In the genomic region with DNA sequence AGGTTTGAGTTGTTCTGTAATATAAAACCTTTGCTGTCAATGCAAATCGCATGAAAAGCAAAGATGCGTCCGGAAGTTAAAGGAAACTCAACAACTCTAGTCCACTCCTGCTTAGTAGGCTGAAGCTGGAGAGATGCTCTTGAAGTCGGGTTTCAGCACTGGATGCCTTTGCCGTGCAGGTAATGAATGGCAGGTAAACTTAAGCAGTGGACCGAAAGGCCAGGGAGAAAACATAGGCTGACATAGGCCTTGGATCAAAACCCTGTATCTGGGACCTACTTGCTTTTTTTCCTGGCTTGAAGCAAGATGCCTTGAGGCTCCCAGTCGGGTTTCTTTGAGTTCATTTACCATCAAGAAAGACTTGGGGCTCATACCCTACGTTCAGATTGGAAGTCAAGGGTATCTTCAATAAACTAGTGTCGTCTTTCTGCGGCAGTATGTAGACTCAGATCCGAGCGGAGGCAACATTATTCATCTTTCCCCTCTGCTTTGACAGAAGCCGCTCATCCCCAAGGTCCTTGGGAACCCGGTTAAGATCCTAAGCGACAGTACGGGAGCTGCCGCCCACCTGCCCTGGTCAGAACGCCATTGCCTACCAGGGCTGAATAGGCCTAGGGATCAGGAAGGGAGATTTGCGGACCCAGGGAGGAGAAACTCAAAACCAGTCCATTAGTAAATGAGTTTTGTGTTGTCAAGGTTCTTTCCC, we compare ENCODE assay signal across 18 mouse cellular contexts. TPM values are rescaled to one million over a fixed set of nuclear protein-coding genes. Genes with fewer than 3 reads are reported as not detected.
A peak's percentile ranks its signal among the peaks of the same experiment; 100 is the strongest.
DNase-seq lines count a peak whose midpoint lies in the region; ATAC-seq lines count a peak whose summit lies in the region.
"Had no signal": no experiment of that assay in that cellular context is flagged by ENCODE, and none has a peak within 500 bp of the region (broad histone marks: within the 10 kb centered on the region; RNA-seq: fewer than 3 reads in every experiment).

No protein-coding gene starts in this region.

- H3K9me3 ChIP-seq in hindbrain, embryonic 11.5 days (ENCODE audit: control insufficient read depth, low read length): no peaks in the 10 kb centered on the region
- H3K9me3 ChIP-seq in hindbrain, embryonic 14.5 days (ENCODE audit: control insufficient read depth, low read length): no peaks in the 10 kb centered on the region
- no peaks in the 10 kb centered on the region for H3K9me3 ChIP-seq in embryonic facial prominence, embryonic 15.5 days (replicated peaks)
- no peaks in the 10 kb centered on the region for H3K9me3 ChIP-seq in neural tube, embryonic 13.5 days
- H3K9me3 ChIP-seq: heart, embryonic 13.5 days; hindbrain, embryonic 15.5 days had no signal

- H3K36me3 ChIP-seq in hindbrain, embryonic 11.5 days (ENCODE audit: control insufficient read depth, insufficient read depth, low read length): no peaks in the 10 kb centered on the region
- H3K36me3 ChIP-seq in hindbrain, embryonic 14.5 days (replicated peaks; ENCODE audit: control insufficient read depth, insufficient read depth): no peaks in the 10 kb centered on the region
- H3K36me3 ChIP-seq in embryonic facial prominence, embryonic 15.5 days: no peaks in the 10 kb centered on the region
- no peaks in the 10 kb centered on the region for H3K36me3 ChIP-seq in neural tube, embryonic 13.5 days
- H3K36me3 ChIP-seq: heart, embryonic 13.5 days; hindbrain, embryonic 15.5 days had no signal

- no peak overlapping the region for H3K4me2 ChIP-seq in hindbrain, embryonic 11.5 days (replicated peaks; ENCODE audit: low read depth, low read length)
- H3K4me2 ChIP-seq in hindbrain, embryonic 14.5 days (replicated peaks): no peak overlapping the region
- peak overlapping the region; percentile 32; the same call in 1 of the 2 replicates for H3K4me2 ChIP-seq in embryonic facial prominence, embryonic 15.5 days (replicated peaks)
- H3K4me2 ChIP-seq in neural tube, embryonic 13.5 days: peak overlapping the region; percentile 21; the same call in 1 of the 2 replicates
- H3K4me2 ChIP-seq: heart, embryonic 13.5 days; hindbrain, embryonic 15.5 days had no signal

- DNase-seq in hindbrain, embryonic 11.5 days (ENCODE audit: low spot score): peak; percentile 61
- no peak for DNase-seq in hindbrain, embryonic 14.5 days (ENCODE audit: low spot score)
- DNase-seq in embryo, embryonic 10.5 days (ENCODE audit: low spot score): peak; percentile 54
- DNase-seq in frontal cortex, postnatal 10 days (ENCODE audit: low spot score in 2 of 2): no peak
- DNase-seq: adrenal gland, postnatal 25 days; gastrocnemius, postnatal 36 days; spleen, adult 18-20 months; thymus, postnatal 4 days had no signal

- no peak overlapping the region for H3K9ac ChIP-seq in hindbrain, embryonic 11.5 days (ENCODE audit: low read depth, low read length)
- H3K9ac ChIP-seq in hindbrain, embryonic 14.5 days: no peak overlapping the region
- no peak overlapping the region for H3K9ac ChIP-seq in embryonic facial prominence, embryonic 15.5 days
- no peak overlapping the region for H3K9ac ChIP-seq in neural tube, embryonic 13.5 days
- H3K9ac ChIP-seq: heart, embryonic 13.5 days; hindbrain, embryonic 15.5 days had no signal

- 4% methylated on average over 19 of the region's 19 CpGs for WGBS in hindbrain, embryonic 11.5 days
- WGBS in hindbrain, embryonic 14.5 days: 3% methylated on average over 19 of the region's 19 CpGs
- 25% methylated on average over 19 of the region's 19 CpGs for WGBS in embryonic facial prominence, embryonic 15.5 days
- 3% methylated on average over 19 of the region's 19 CpGs for WGBS in neural tube, embryonic 13.5 days

- no peak overlapping the region for H3K27ac ChIP-seq in hindbrain, embryonic 11.5 days (ENCODE audit: low read depth, low read length)
- H3K27ac ChIP-seq in hindbrain, embryonic 14.5 days: no peak overlapping the region
- H3K27ac ChIP-seq in embryonic facial prominence, embryonic 15.5 days (replicated peaks): peak overlapping the region; percentile 39; the same call in 1 of the 2 replicates
- no peak overlapping the region for H3K27ac ChIP-seq in neural tube, embryonic 13.5 days (replicated peaks)
- H3K27ac ChIP-seq: heart, embryonic 13.5 days; hindbrain, embryonic 15.5 days; left cerebral cortex, adult 2 months had no signal

- peaks cover 93% of the 10 kb centered on the region for H3K27me3 ChIP-seq in hindbrain, embryonic 11.5 days (ENCODE audit: control insufficient read depth, insufficient read depth, low read length)
- H3K27me3 ChIP-seq in hindbrain, embryonic 14.5 days (ENCODE audit: control insufficient read depth, insufficient read depth, low read length): peaks cover 97% of the 10 kb centered on the region
- peaks cover 74% of the 10 kb centered on the region for H3K27me3 ChIP-seq in embryonic facial prominence, embryonic 15.5 days
- H3K27me3 ChIP-seq in neural tube, embryonic 13.5 days: peaks cover 100% of the 10 kb centered on the region

- no peak for ATAC-seq in hindbrain, embryonic 11.5 days (ENCODE audit: low FRiP score)
- ATAC-seq in hindbrain, embryonic 14.5 days (ENCODE audit: low FRiP score): no peak
- ATAC-seq in embryonic facial prominence, embryonic 15.5 days (ENCODE audit: insufficient number of reproducible peaks, low FRiP score, low TSS enrichment, low read depth): no peak
- ATAC-seq in neural tube, embryonic 13.5 days (ENCODE audit: low read depth): no peak
- no peak for ATAC-seq in erythroid progenitor cell, adult 5-6 weeks (replicated peaks; ENCODE audit: low FRiP score, poor library complexity, severe bottlenecking)
- ATAC-seq: forebrain, embryonic 14.5 days had no signal

- no peak overlapping the region for H3K4me3 ChIP-seq in hindbrain, embryonic 11.5 days (ENCODE audit: low read depth, low read length)
- no peak overlapping the region for H3K4me3 ChIP-seq in hindbrain, embryonic 14.5 days (replicated peaks; ENCODE audit: low read length)
- peak overlapping the region; percentile 8; the same call in 1 of the 2 replicates for H3K4me3 ChIP-seq in embryonic facial prominence, embryonic 15.5 days (replicated peaks)
- no peak overlapping the region for H3K4me3 ChIP-seq in neural tube, embryonic 13.5 days
- H3K4me3 ChIP-seq: heart, embryonic 13.5 days; hindbrain, embryonic 15.5 days; left cerebral cortex, adult 2 months had no signal

- H3K4me1 ChIP-seq in hindbrain, embryonic 11.5 days (replicated peaks; ENCODE audit: control insufficient read depth, insufficient read depth, low read length): peaks cover 5% of the 10 kb centered on the region
- H3K4me1 ChIP-seq in hindbrain, embryonic 14.5 days (replicated peaks; ENCODE audit: control insufficient read depth, insufficient read depth, low read length): no peaks in the 10 kb centered on the region
- peaks cover 62% of the 10 kb centered on the region for H3K4me1 ChIP-seq in embryonic facial prominence, embryonic 15.5 days
- peaks cover 45% of the 10 kb centered on the region for H3K4me1 ChIP-seq in neural tube, embryonic 13.5 days (replicated peaks)

RNA-seq across cellular contexts. Expression of gene Six1, which starts 4.0 kb away (rescaled TPM):
- 24.6 and 28.8 TPM in 2 replicates for polyA plus RNA-seq in hindbrain, embryonic 11.5 days (2014; fragmentation: Nextera tagmentation; extraction: Ambion mirVana)
- 0.43 and 0.53 TPM in 2 replicates for polyA plus RNA-seq in hindbrain, embryonic 14.5 days (2014; fragmentation: Nextera tagmentation; extraction: Ambion mirVana)
- 40.0 and 48.3 TPM in 2 replicates for polyA plus RNA-seq in embryonic facial prominence, embryonic 15.5 days (2015; fragmentation: Nextera tagmentation; extraction: Ambion mirVana)
- 8.8 and 13.9 TPM in 2 replicates for polyA plus RNA-seq in neural tube, embryonic 13.5 days (2015; fragmentation: Nextera tagmentation; extraction: Ambion mirVana)
- total RNA-seq in erythroid progenitor cell, adult 5-6 weeks (2015; ENCODE audit: low replicate concordance): not detected in 2 replicates
- 0.51 TPM in 1 of 2 replicates, not detected in the other for total RNA-seq in erythroid progenitor cell, adult 5-6 weeks (2017; ENCODE audit: low replicate concordance)
- total RNA-seq: megakaryocyte-erythroid progenitor cell, adult 5-6 weeks; MEL had no signal
- polyA plus RNA-seq: liver, adult 2 months had no signal

Comparison
In these comparisons a context has a peak if more than half of its experiments do, and no peak if none do; other contexts are left out.
1. DNase-seq: peak in hindbrain, embryonic 11.5 days (single experiment) and embryo, embryonic 10.5 days (single experiment); none in hindbrain, embryonic 14.5 days (single experiment) and frontal cortex, postnatal 10 days (0 of 2).
2. H3K4me2 ChIP-seq: peak in embryonic facial prominence, embryonic 15.5 days (single experiment) and neural tube, embryonic 13.5 days (single experiment); none in hindbrain, embryonic 11.5 days (single experiment) and hindbrain, embryonic 14.5 days (single experiment).